Mouse (Mus musculus): ENCODE measurements at regions not wholly inside any gene's neighbourhood (a gene's known extent, or its start where the extent isn't known, plus 50 kb on each side); places are given as distances from the start of the nearest gene placed in this dataset.

DNA sequence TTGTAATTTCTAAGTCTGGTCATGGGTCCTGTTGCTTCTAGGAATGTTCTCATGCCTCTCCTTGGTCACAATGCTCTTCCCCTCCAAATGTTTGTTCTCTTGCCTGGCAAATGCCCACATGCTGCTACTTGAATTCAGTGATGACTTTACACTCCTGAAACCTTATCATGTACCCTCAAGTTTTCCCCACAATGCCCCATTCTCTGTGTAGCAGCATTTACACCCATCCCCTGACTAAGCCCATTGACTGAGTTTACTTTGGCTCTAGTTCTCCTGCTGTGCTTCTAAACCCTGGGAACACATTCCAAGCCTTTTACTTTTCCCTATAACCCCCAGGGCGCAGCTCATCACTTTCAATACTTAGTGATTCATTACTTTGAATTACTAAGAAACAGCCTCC, 110.5 kb upstream of the Tmem108 start:
- TF ChIP-seq CTCF (conservative IDR thresholded peaks at IDR 0.05; ENCODE audit: insufficient read depth, insufficient read length, low read depth, low read length) = no peak
- no peak for TF ChIP-seq POLR2A (IDR thresholded peaks at IDR 0.05; ENCODE audit: low read depth, low read length)
